Mouse (Mus musculus) CH12.LX (cell line): ENCODE results near the gene Pawr. TPM values are rescaled to one million over a fixed set of nuclear protein-coding genes. Genes with fewer than 3 reads are reported as not detected.

Experiments
- DNase-seq: peaks from one replicate; pipeline ENCODE4 v3.0.0-alpha.2; 2013; ENCODE audit errors: extremely low read depth
- H3K27ac ChIP-seq: 2 replicates; pipeline ENCODE4 v1.5.1; 2012; ENCODE audit warnings: low read depth, mild to moderate bottlenecking, control low read depth, moderate library complexity; ENCODE audit not compliant: insufficient read depth
- H3K27me3 ChIP-seq: replicated peaks from 2 replicates; pipeline ENCODE3; 2012; ENCODE audit warnings: inconsistent platforms
- H3K36me3 ChIP-seq, 2 experiments: replicated peaks in 1 of 2; 2 replicates each; pipeline versions ENCODE3 to v1.6.1; 2012; ENCODE audit warnings: inconsistent platforms in 1 of 2, low read length in 1 of 2, mild to moderate bottlenecking in 1 of 2, mixed read lengths in 1 of 2, moderate library complexity in 1 of 2; ENCODE audit not compliant: control insufficient read depth in 1 of 2, insufficient read depth in 1 of 2
- H3K4me1 ChIP-seq, 2 experiments: 2 replicates each; pipeline ENCODE4 v1.6.1; 2012; ENCODE audit warnings: inconsistent platforms in 1 of 2, moderate library complexity in 1 of 2; ENCODE audit not compliant: insufficient read depth in 2 of 2, control insufficient read depth in 1 of 2
- H3K4me2 ChIP-seq: 2 replicates; pipeline ENCODE4 v1.6.1; 2012; ENCODE audit warnings: low read depth, mild to moderate bottlenecking, control low read depth; ENCODE audit not compliant: poor library complexity, insufficient read depth, severe bottlenecking
- H3K4me3 ChIP-seq, 3 experiments: fragments of 150-350 bp in 1 of 3; sonication (generic) in 1 of 3; replicated peaks in 1 of 3; 2 replicates each; pipeline versions ENCODE3 to v1.5.1; 2011 to 2012; ENCODE audit warnings: low read depth in 2 of 3, low read length in 2 of 3, mild to moderate bottlenecking in 2 of 3, moderate library complexity in 2 of 3, control low read depth in 1 of 3, improper control_type of control experiment in 1 of 3, inconsistent platforms in 1 of 3, mixed read lengths in 1 of 3; ENCODE audit not compliant: poor library complexity in 1 of 3
- H3K79me2 ChIP-seq: replicated peaks from 2 replicates; pipeline ENCODE4 v1.6.1; 2012; ENCODE audit warnings: mild to moderate bottlenecking, moderate library complexity; ENCODE audit not compliant: control insufficient read depth, poor library complexity, insufficient read depth, severe bottlenecking; ENCODE audit errors: extremely low read depth
- H3K9ac ChIP-seq: 2 replicates; pipeline ENCODE4 v1.6.1; 2012; ENCODE audit warnings: low read depth, mild to moderate bottlenecking, control low read depth, moderate library complexity; ENCODE audit not compliant: insufficient read depth
- H3K9me3 ChIP-seq: replicated peaks from 2 replicates; pipeline ENCODE3; 2012; ENCODE audit warnings: low read length, inconsistent platforms, mixed read lengths
- BHLHE40 ChIP-seq: IDR thresholded peaks from 2 replicates; pipeline ENCODE4 v1.6.1; 2011; ENCODE audit warnings: mild to moderate bottlenecking, low read depth, low read length, improper control_type of control experiment
- CTCF ChIP-seq, 2 experiments: IDR thresholded peaks in 1 of 2; conservative IDR thresholded peaks in 1 of 2; 2 replicates each; pipeline ENCODE4 v1.5.1; 2011 to 2012; ENCODE audit warnings: low read depth in 2 of 2, low read length in 2 of 2, improper control_type of control experiment in 1 of 2, inconsistent platforms in 1 of 2, mild to moderate bottlenecking in 1 of 2, moderate library complexity in 1 of 2
- ELF1 ChIP-seq: IDR thresholded peaks from 2 replicates; pipeline ENCODE4 v1.6.1; 2014; ENCODE audit warnings: low read depth, mild to moderate bottlenecking, inconsistent platforms, low read length, improper control_type of control experiment
- ETS1 ChIP-seq: conservative IDR thresholded peaks from 2 replicates; pipeline ENCODE4 v1.6.1; 2012; ENCODE audit warnings: low read depth, mild to moderate bottlenecking, inconsistent platforms, low read length, improper control_type of control experiment, moderate library complexity
- GABPA ChIP-seq: IDR thresholded peaks from 2 replicates; pipeline ENCODE4 v1.6.1; 2012; ENCODE audit warnings: low read depth, low read length, improper control_type of control experiment, inconsistent platforms; ENCODE audit not compliant: insufficient replicate concordance
- IRF4 ChIP-seq: IDR thresholded peaks from 2 replicates; pipeline ENCODE4 v1.6.1; 2014; ENCODE audit warnings: low read depth, mild to moderate bottlenecking, inconsistent platforms, low read length, improper control_type of control experiment
- JUND ChIP-seq: conservative IDR thresholded peaks from 2 replicates; pipeline ENCODE4 v1.6.1; 2011; ENCODE audit warnings: low read depth, low read length, improper control_type of control experiment
- KAT2A ChIP-seq: IDR thresholded peaks from 2 replicates; pipeline ENCODE4 v1.6.1; 2012; ENCODE audit warnings: low read length, improper control_type of control experiment, inconsistent platforms; ENCODE audit not compliant: insufficient replicate concordance
- MXI1 ChIP-seq: IDR thresholded peaks from 2 replicates; pipeline ENCODE4 v1.6.1; 2011; ENCODE audit warnings: mild to moderate bottlenecking, low read depth, low read length, improper control_type of control experiment
- NELFE ChIP-seq: IDR thresholded peaks from 2 replicates; pipeline ENCODE4 v1.6.1; 2011; ENCODE audit warnings: low read depth, low read length, improper control_type of control experiment
- TCF12 ChIP-seq: IDR thresholded peaks from 2 replicates; pipeline ENCODE4 v1.6.1; 2014; ENCODE audit warnings: low read depth, mild to moderate bottlenecking, inconsistent platforms, low read length, improper control_type of control experiment
- UBTF ChIP-seq: IDR thresholded peaks from 2 replicates; pipeline ENCODE4 v1.6.1; 2012; ENCODE audit warnings: low read depth, mild to moderate bottlenecking, inconsistent platforms, low read length, improper control_type of control experiment, moderate library complexity
- USF2 ChIP-seq: conservative IDR thresholded peaks from 2 replicates; pipeline ENCODE4 v1.6.1; 2011; ENCODE audit warnings: low read depth, low read length, improper control_type of control experiment
- ZC3H11A ChIP-seq: IDR thresholded peaks from 2 replicates; pipeline ENCODE4 v1.6.1; 2012; ENCODE audit warnings: low read depth, mild to moderate bottlenecking, inconsistent platforms, low read length, improper control_type of control experiment
- ZKSCAN1 ChIP-seq: IDR thresholded peaks from 2 replicates; pipeline ENCODE4 v1.6.1; 2012; ENCODE audit warnings: low read depth, inconsistent platforms, low read length, improper control_type of control experiment, borderline replicate concordance
- dilution Hi-C: fragments of 300-500 bp; cut with MboI; formaldehyde crosslinking; loops from 2 replicates; pipeline ENCODE4 v1.14.3; 2020; ENCODE audit warnings: low sequenced_read_pairs; ENCODE audit not compliant: extremely low pct_unique_long_range_greater_than_20kb, extremely low pct_ligation_motif_present
- in situ Hi-C: fragments of 300-500 bp; cut with MboI; formaldehyde crosslinking; loops from 3 replicates; pipeline ENCODE4 v1.14.3; 2019; ENCODE audit warnings: low sequenced_read_pairs, low pct_ligation_motif_present, low pct_unique_long_range_greater_than_20kb, mixed read lengths
- polyA plus RNA-seq: library from polyadenylated mRNA; unstranded; fragments of >175 nt; gene quantifications from 2 replicates; pipeline ENCODE4 v1.2.1, GENCODE M21; 2012; ENCODE audit warnings: low read depth; ENCODE audit not compliant: insufficient read length
- total RNA-seq, 2 experiments: library from RNA; depleted of rRNA; stranded (reverse); fragments of 300-350 nt in 1 of 2; fragments of >200 nt in 1 of 2; gene quantifications; 2 replicates each; pipeline ENCODE4 v1.2.3; 2012 to 2014

Pawr gene
- total and polyA plus RNA-seq, 3 experiments, result not detected

DNA sequence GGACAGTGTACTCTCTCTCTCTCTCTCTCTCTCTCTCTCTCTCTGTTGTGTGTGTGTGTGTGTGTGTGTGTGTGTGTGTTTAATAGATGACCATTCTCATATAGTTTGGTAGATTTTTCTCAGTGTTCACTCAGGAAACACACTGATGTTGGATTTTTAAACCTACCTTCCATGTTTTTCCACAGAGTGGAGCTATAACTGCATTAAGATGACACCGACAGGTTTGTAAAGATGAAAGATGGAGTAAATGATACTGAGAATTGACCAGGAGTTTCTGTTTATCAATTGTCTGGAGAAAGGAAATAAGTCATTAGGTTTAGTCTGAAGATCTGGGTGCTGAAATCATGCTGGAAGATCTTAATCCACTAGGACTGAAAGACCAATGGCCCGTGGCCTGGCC is 124.0 kb downstream of the Pawr start (continued):
- no peak for TF ChIP-seq IRF4
- TF ChIP-seq UBTF, result no peak
- no peak for TF ChIP-seq ELF1
- no peak for TF ChIP-seq TCF12

DNA sequence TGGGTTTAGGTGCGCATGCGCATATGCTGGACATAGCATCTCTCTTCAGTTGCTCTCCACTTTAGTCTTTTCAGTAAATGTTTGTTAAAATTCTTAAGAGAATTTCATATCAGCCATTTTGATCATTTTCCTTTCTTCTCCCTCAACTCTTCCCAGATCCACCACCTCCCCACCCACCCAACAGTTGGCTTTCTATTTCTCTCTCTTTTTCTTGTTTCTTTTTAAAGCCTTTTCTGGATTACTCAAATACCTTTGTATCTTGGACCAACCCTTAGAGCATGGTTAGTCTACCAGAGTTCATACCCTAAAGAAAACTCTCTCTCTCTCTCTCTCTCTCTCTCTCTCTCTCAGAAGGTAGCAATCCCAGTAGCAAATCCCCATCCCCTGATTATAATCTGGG is 125.1 kb downstream of the Pawr start:
- Histone ChIP-seq H3K27me3 (no peaks in the 10 kb centered on the region), H3K9me3 (no peaks in the 10 kb centered on the region), H3K27ac (no peak overlapping the region), H3K36me3 (no peaks in the 10 kb centered on the region), H3K4me1 (peaks cover 0 to 10% of the 10 kb centered on the region in 2 experiments; a peak in 2 of 4 replicates), H3K4me2 (no peak overlapping the region), H3K9ac (no peak overlapping the region), H3K79me2 (no peaks in the 10 kb centered on the region), H3K4me3 (no peak overlapping the region)
- DNase-seq, result no peak
- in situ Hi-C loops, result loop anchor here (10.0 kb wide), 1 partner anchor 78 kb away; no protein-coding TSS in a partner anchor
- dilution Hi-C loops, result no loop called here
- TF ChIP-seq ZKSCAN1 (no peak), GABPA (no peak), MXI1 (no peak), BHLHE40 (no peak), ETS1 (no peak), NELFE (no peak)
- TF ChIP-seq, all 38 proteins: peak for 0

DNA sequence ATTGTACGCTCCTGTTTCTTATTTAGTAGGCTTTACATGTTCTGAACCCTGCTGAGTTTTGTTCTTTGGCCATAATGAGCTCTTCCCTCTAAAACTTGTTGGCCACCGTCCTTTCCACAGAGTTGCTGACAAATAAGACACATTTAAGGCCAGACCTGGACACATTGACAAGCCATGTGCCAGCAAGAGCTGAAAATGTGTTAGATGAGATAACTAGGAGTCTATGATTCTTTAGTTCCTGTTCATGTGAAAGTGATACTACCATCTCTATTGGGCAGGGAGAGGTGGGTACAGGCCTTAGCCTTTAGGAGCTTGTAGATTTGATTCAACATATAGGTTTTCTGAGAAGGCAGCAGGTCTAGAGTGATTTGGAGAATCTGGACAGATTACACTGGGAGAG is 129.9 kb downstream of the Pawr start:
- Histone ChIP-seq H3K27me3 (no peaks in the 10 kb centered on the region), H3K9me3 (peaks cover 2% of the 10 kb centered on the region), H3K36me3 (no peaks in the 10 kb centered on the region), H3K4me2 (no peak overlapping the region), H3K4me3 (no peak overlapping the region), H3K4me1 (no peaks in the 10 kb centered on the region), H3K79me2 (no peaks in the 10 kb centered on the region), H3K27ac (no peak overlapping the region), H3K9ac (no peak overlapping the region)
- DNase-seq, result no peak
- in situ Hi-C loops (no loop called here), dilution Hi-C loops (no loop called here)
- TF ChIP-seq CTCF (conservative IDR thresholded peaks at IDR 0.05 in 1 of 2, IDR thresholded peaks at IDR 0.05 in 1 of 2; ENCODE audit: low read depth in 2 of 2, low read length in 2 of 2), result no peak
- no peak for TF ChIP-seq USF2
- TF ChIP-seq BHLHE40, result no peak
- no peak for TF ChIP-seq NELFE
- no peak for TF ChIP-seq ZC3H11A
- TF ChIP-seq JUND, result no peak
- TF ChIP-seq KAT2A, result no peak

Other genes with a start within 250 kb of the Pawr start
- 34.4 and 41.8 TPM in 2 replicates for gene Ppp1r12a, start 169.9 kb upstream of the Pawr start, total RNA-seq (2012; rRNA removed)
- gene Ppp1r12a, start 169.9 kb upstream of the Pawr start, total RNA-seq (2014; rRNA removed), result 70.8 and 79.8 TPM in 2 replicates
- gene Ppp1r12a, start 169.9 kb upstream of the Pawr start, polyA plus RNA-seq, result 59.7 and 60.0 TPM in 2 replicates